Mouse (Mus musculus) forebrain, embryonic 11.5 days (tissue): ENCODE results near the gene Smyd3. TPM values are rescaled to one million over a fixed set of nuclear protein-coding genes. Genes with fewer than 3 reads are reported as not detected.

Source experiments
- ATAC-seq: fragments of 200-750 bp; cut with Nextera tagmentation; replicated peaks from 2 replicates; pipeline ENCODE4 v1.8.0; 2017; ENCODE audit warnings: moderate TSS enrichment; ENCODE audit not compliant: low FRiP score
- DNase-seq: peaks from one replicate; pipeline ENCODE4 v3.0.0-alpha.2; 2017; ENCODE audit warnings: low spot score
- H3K27ac ChIP-seq: fragments of 300-500 bp; sonication (generic); 2 replicates; pipeline ENCODE4 v1.5.1; 2014; ENCODE audit warnings: low read depth, low read length
- H3K27me3 ChIP-seq: fragments of 300-500 bp; sonication (generic); 2 replicates; pipeline ENCODE4 v1.6.1; 2014; ENCODE audit warnings: mild to moderate bottlenecking, low read length, mixed read lengths; ENCODE audit not compliant: control insufficient read depth, insufficient read depth
- H3K36me3 ChIP-seq: fragments of 300-500 bp; sonication (generic); 2 replicates; pipeline ENCODE4 v1.6.1; 2014; ENCODE audit warnings: mild to moderate bottlenecking, low read length, moderate library complexity, mixed read lengths; ENCODE audit not compliant: control insufficient read depth, insufficient read depth
- H3K4me1 ChIP-seq: fragments of 300-500 bp; sonication (generic); replicated peaks from 2 replicates; pipeline ENCODE4 v1.6.1; 2014; ENCODE audit warnings: low read length, mixed read lengths; ENCODE audit not compliant: control insufficient read depth, insufficient read depth
- H3K4me2 ChIP-seq: fragments of 300-500 bp; sonication (generic); 2 replicates; pipeline ENCODE4 v1.6.1; 2014; ENCODE audit warnings: low read depth, mild to moderate bottlenecking, low read length, moderate library complexity, mixed read lengths; ENCODE audit not compliant: severe bottlenecking
- H3K4me3 ChIP-seq: fragments of 300-500 bp; sonication (generic); 2 replicates; pipeline ENCODE4 v1.5.1; 2014; ENCODE audit warnings: low read depth, low read length
- H3K9ac ChIP-seq: fragments of 300-500 bp; sonication (generic); 2 replicates; pipeline ENCODE4 v1.6.1; 2014; ENCODE audit warnings: low read length
- H3K9me3 ChIP-seq: fragments of 300-500 bp; sonication (generic); 2 replicates; pipeline ENCODE4 v1.6.1; 2016; ENCODE audit warnings: low read length, mixed read lengths; ENCODE audit not compliant: control insufficient read depth
- WGBS: fragments of 180-500 bp; shearing (Covaris S2); extraction: QIAGEN DNeasy Blood & Tissue Kit; methylation state at CpG from one replicate; pipeline ENCODE4 v1.1.7; 2014; 5-methylcytosine and 5-hydroxymethylcytosine counted together
- polyA plus RNA-seq: library from polyadenylated mRNA; unstranded; fragments of >200 nt; fragmentation: Nextera tagmentation; extraction: Ambion mirVana; gene quantifications from 2 replicates; pipeline ENCODE4 v1.2.1, GENCODE M21; 2014

Gene Smyd3
- polyA plus RNA-seq, 1 experiment from 2014 or later: 14.1 TPM

GRCm38 (mm10) chr1:179436596-179436995 is 81.2 kb downstream of the Smyd3 start:
- Histone ChIP-seq H3K27me3 (no peaks in the 10 kb centered on the region), H3K4me1 (no peaks in the 10 kb centered on the region), H3K4me2 (no peak overlapping the region), H3K4me3 (no peak overlapping the region), H3K9ac (no peak overlapping the region), H3K9me3 (no peaks in the 10 kb centered on the region), H3K36me3 (no peaks in the 10 kb centered on the region), H3K27ac (no peak overlapping the region)
- DNase-seq (no peak), ATAC-seq (no peak)
- 93% methylated on average over 11 of the region's 11 CpGs for WGBS

GRCm38 (mm10) chr1:179434443-179435260 is 83.2 kb downstream of the Smyd3 start:
- no peak for DNase-seq
- ATAC-seq: no peak

GRCm38 (mm10) chr1:179433828-179434227 is 84.0 kb downstream of the Smyd3 start:
- Histone ChIP-seq H3K27me3 (no peaks in the 10 kb centered on the region), H3K9me3 (no peaks in the 10 kb centered on the region), H3K4me1 (no peaks in the 10 kb centered on the region), H3K4me2 (no peak overlapping the region), H3K4me3 (no peak overlapping the region), H3K9ac (no peak overlapping the region), H3K27ac (no peak overlapping the region), H3K36me3 (no peaks in the 10 kb centered on the region)
- 89% methylated on average over 7 of the region's 7 CpGs for WGBS
- ATAC-seq (no peak), DNase-seq (no peak)

More at GRCm38 (mm10) chr1:179434443-179435260, 83.2 kb downstream of the Smyd3 start:
- Histone ChIP-seq H3K9ac (no peak overlapping the region), H3K27ac (no peak overlapping the region), H3K4me1 (no peaks in the 10 kb centered on the region), H3K9me3 (no peaks in the 10 kb centered on the region), H3K36me3 (no peaks in the 10 kb centered on the region), H3K4me2 (no peak overlapping the region), H3K4me3 (no peak overlapping the region), H3K27me3 (no peaks in the 10 kb centered on the region)
- 93% methylated on average over 11 of the region's 11 CpGs for WGBS

- H3K9me3 ChIP-seq: no peaks in the 10 kb centered on the region
- H3K36me3 ChIP-seq: no peaks in the 10 kb centered on the region
- no peak overlapping the region for H3K4me2 ChIP-seq
- H3K27ac ChIP-seq: no peak overlapping the region
- ATAC-seq (no peak), DNase-seq (no peak)
- WGBS: 88% methylated on average over 8 of the region's 8 CpGs
- H3K4me1 ChIP-seq: no peaks in the 10 kb centered on the region
- no peak overlapping the region for H3K4me3 ChIP-seq
- no peak overlapping the region for H3K9ac ChIP-seq
- H3K27me3 ChIP-seq: no peaks in the 10 kb centered on the region
These were observed 84.5 kb downstream of the Smyd3 start for GRCm38 (mm10) chr1:179433355-179433754.

GRCm38 (mm10) chr1:179430077-179430476 is 87.8 kb downstream of the Smyd3 start:
- ATAC-seq (no peak), DNase-seq (no peak)
- H3K9ac ChIP-seq: no peak overlapping the region
- H3K27me3 ChIP-seq: no peaks in the 10 kb centered on the region
- 91% methylated on average over 3 of the region's 3 CpGs for WGBS
- H3K9me3 ChIP-seq: no peaks in the 10 kb centered on the region
- H3K4me1 ChIP-seq: no peaks in the 10 kb centered on the region
- H3K4me2 ChIP-seq: no peak overlapping the region
- H3K4me3 ChIP-seq: no peak overlapping the region
- no peaks in the 10 kb centered on the region for H3K36me3 ChIP-seq
- no peak overlapping the region for H3K27ac ChIP-seq

GRCm38 (mm10) chr1:179424879-179425472 is 92.9 kb downstream of the Smyd3 start:
- Histone ChIP-seq H3K36me3 (no peaks in the 10 kb centered on the region), H3K27ac (no peak overlapping the region), H3K9me3 (no peaks in the 10 kb centered on the region), H3K4me1 (no peaks in the 10 kb centered on the region), H3K4me3 (no peak overlapping the region), H3K4me2 (no peak overlapping the region), H3K27me3 (no peaks in the 10 kb centered on the region), H3K9ac (no peak overlapping the region)
- ATAC-seq: no peak
- DNase-seq: no peak
- WGBS: 92% methylated on average over 12 of the region's 12 CpGs

GRCm38 (mm10) chr1:179419091-179419490 is 98.8 kb downstream of the Smyd3 start:
- no peak overlapping the region for H3K4me2 ChIP-seq
- H3K9me3 ChIP-seq: no peaks in the 10 kb centered on the region
- no peak overlapping the region for H3K9ac ChIP-seq
- no peak overlapping the region for H3K4me3 ChIP-seq
- DNase-seq: no peak
- no peaks in the 10 kb centered on the region for H3K36me3 ChIP-seq
- no peaks in the 10 kb centered on the region for H3K27me3 ChIP-seq
- H3K27ac ChIP-seq: no peak overlapping the region
- 75% methylated on average over 4 of the region's 4 CpGs for WGBS
- H3K4me1 ChIP-seq: no peaks in the 10 kb centered on the region
- ATAC-seq: no peak

GRCm38 (mm10) chr1:179408086-179408485 is 109.8 kb downstream of the Smyd3 start:
- no peaks in the 10 kb centered on the region for H3K4me1 ChIP-seq
- no peaks in the 10 kb centered on the region for H3K9me3 ChIP-seq
- DNase-seq (no peak), ATAC-seq (no peak)
- H3K27me3 ChIP-seq: no peaks in the 10 kb centered on the region
- H3K4me3 ChIP-seq: no peak overlapping the region
- no peaks in the 10 kb centered on the region for H3K36me3 ChIP-seq
- 87% methylated on average over 4 of the region's 4 CpGs for WGBS
- H3K9ac ChIP-seq: no peak overlapping the region
- H3K27ac ChIP-seq: no peak overlapping the region
- H3K4me2 ChIP-seq: no peak overlapping the region

- DNase-seq: no peak
- H3K4me3 ChIP-seq: no peak overlapping the region
- 83% methylated on average over 5 of the region's 5 CpGs for WGBS
- no peak overlapping the region for H3K9ac ChIP-seq
- no peaks in the 10 kb centered on the region for H3K36me3 ChIP-seq
- ATAC-seq: no peak
- no peak overlapping the region for H3K4me2 ChIP-seq
- no peak overlapping the region for H3K27ac ChIP-seq
- H3K4me1 ChIP-seq: no peaks in the 10 kb centered on the region
- H3K27me3 ChIP-seq: no peaks in the 10 kb centered on the region
- H3K9me3 ChIP-seq: no peaks in the 10 kb centered on the region
These were observed 117.0 kb downstream of the Smyd3 start for GRCm38 (mm10) chr1:179400835-179401234.
